Mouse (Mus musculus) neural tube, embryonic 12.5 days (tissue): ENCODE measurements at regions not wholly inside any gene's neighbourhood (a gene's known extent, or its start where the extent isn't known, plus 50 kb on each side); places are given as distances from the start of the nearest gene placed in this dataset.

Source experiments
- ATAC-seq: fragments of 200-750 bp; cut with Nextera tagmentation; 2 replicates; pipeline ENCODE4 v1.8.0; 2017; ENCODE audit warnings: low read depth, mild to moderate bottlenecking, moderate TSS enrichment, moderate library complexity; ENCODE audit not compliant: low FRiP score
- H3K27ac ChIP-seq: fragments of 300-500 bp; sonication (generic); 2 replicates; pipeline ENCODE4 v1.5.1; 2016
- H3K27me3 ChIP-seq: fragments of 300-500 bp; sonication (generic); replicated peaks from 2 replicates; pipeline ENCODE4 v1.6.1; 2016; ENCODE audit warnings: mild to moderate bottlenecking
- H3K36me3 ChIP-seq: fragments of 300-500 bp; sonication (generic); 2 replicates; pipeline ENCODE4 v1.6.1; 2016; ENCODE audit warnings: mild to moderate bottlenecking
- H3K4me1 ChIP-seq: fragments of 300-500 bp; sonication (generic); 2 replicates; pipeline ENCODE4 v1.6.1; 2016
- H3K4me2 ChIP-seq: fragments of 300-500 bp; sonication (generic); replicated peaks from 2 replicates; pipeline ENCODE4 v1.6.1; 2016; ENCODE audit warnings: mild to moderate bottlenecking
- H3K4me3 ChIP-seq: fragments of 300-500 bp; sonication (generic); 2 replicates; pipeline ENCODE4 v1.5.1; 2016
- H3K9ac ChIP-seq: fragments of 300-500 bp; sonication (generic); 2 replicates; pipeline ENCODE4 v1.6.1; 2016; ENCODE audit warnings: mild to moderate bottlenecking
- H3K9me3 ChIP-seq: fragments of 300-500 bp; sonication (generic); 2 replicates; pipeline ENCODE4 v1.6.1; 2016; ENCODE audit warnings: mild to moderate bottlenecking
- WGBS: fragments of 180-500 bp; shearing (Covaris S2); methylation state at CpG from one replicate; pipeline ENCODE4 v1.1.7; 2016; 5-methylcytosine and 5-hydroxymethylcytosine counted together

GRCm38 (mm10) chr2:56083226-56083625 is 647.5 kb downstream of the Kcnj3 start:
- no peaks in the 10 kb centered on the region for H3K36me3 ChIP-seq
- ATAC-seq, result no peak
- no peak overlapping the region for H3K27ac ChIP-seq
- no peak overlapping the region for H3K4me2 ChIP-seq
- H3K4me3 ChIP-seq, result no peak overlapping the region
- H3K9me3 ChIP-seq, result no peaks in the 10 kb centered on the region
- WGBS, result 41% methylated on average over 1 of the region's 1 CpGs
- H3K27me3 ChIP-seq, result no peaks in the 10 kb centered on the region
- H3K9ac ChIP-seq, result no peak overlapping the region
- H3K4me1 ChIP-seq, result no peaks in the 10 kb centered on the region

GRCm38 (mm10) chr2:56109531-56109930 is 673.8 kb downstream of the Kcnj3 start:
- H3K4me3 ChIP-seq, result no peak overlapping the region
- H3K27me3 ChIP-seq, result no peaks in the 10 kb centered on the region
- no peaks in the 10 kb centered on the region for H3K4me1 ChIP-seq
- no peaks in the 10 kb centered on the region for H3K9me3 ChIP-seq
- WGBS, result 63% methylated on average over 3 of the region's 3 CpGs
- H3K9ac ChIP-seq, result no peak overlapping the region
- H3K27ac ChIP-seq, result no peak overlapping the region
- ATAC-seq, result no peak
- H3K36me3 ChIP-seq, result no peaks in the 10 kb centered on the region
- H3K4me2 ChIP-seq, result no peak overlapping the region

- Histone ChIP-seq H3K9ac (no peak overlapping the region), H3K4me1 (no peaks in the 10 kb centered on the region), H3K9me3 (no peaks in the 10 kb centered on the region), H3K27ac (no peak overlapping the region), H3K4me2 (no peak overlapping the region), H3K27me3 (no peaks in the 10 kb centered on the region), H3K4me3 (no peak overlapping the region), H3K36me3 (no peaks in the 10 kb centered on the region)
- WGBS, result 81% methylated on average over 6 of the region's 6 CpGs
- ATAC-seq, result no peak
These were observed 674.2 kb downstream of the Kcnj3 start for GRCm38 (mm10) chr2:56109975-56110374.

DNA sequence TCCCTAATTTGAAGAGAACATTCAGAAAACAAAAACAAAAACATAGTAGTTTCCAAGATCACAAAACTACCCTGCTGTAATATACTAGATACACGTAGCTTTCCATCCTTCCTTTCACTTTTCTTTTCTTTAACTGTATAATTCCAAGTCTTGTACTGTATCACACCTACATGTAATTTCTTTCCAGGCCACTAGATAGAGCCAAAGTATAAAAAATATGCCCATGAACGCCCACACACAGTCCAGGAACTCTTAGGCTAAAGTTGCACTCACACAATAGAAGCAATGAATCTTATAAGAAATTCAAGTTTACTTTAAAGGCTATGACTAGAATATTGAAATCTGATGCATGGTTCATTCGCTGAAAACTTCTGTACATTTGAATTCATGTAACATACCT is 678.7 kb downstream of the Kcnj3 start:
- no peak overlapping the region for H3K4me3 ChIP-seq
- H3K27me3 ChIP-seq, result no peaks in the 10 kb centered on the region
- H3K9me3 ChIP-seq, result no peaks in the 10 kb centered on the region
- no peaks in the 10 kb centered on the region for H3K4me1 ChIP-seq
- no peak overlapping the region for H3K4me2 ChIP-seq
- no peak overlapping the region for H3K27ac ChIP-seq
- 31% methylated on average over 3 of the region's 3 CpGs for WGBS
- ATAC-seq, result peak; percentile 46
- H3K36me3 ChIP-seq, result no peaks in the 10 kb centered on the region
- no peak overlapping the region for H3K9ac ChIP-seq

GRCm38 (mm10) chr2:56119368-56119767 is 683.6 kb downstream of the Kcnj3 start:
- 38% methylated on average over 6 of the region's 6 CpGs for WGBS

DNA sequence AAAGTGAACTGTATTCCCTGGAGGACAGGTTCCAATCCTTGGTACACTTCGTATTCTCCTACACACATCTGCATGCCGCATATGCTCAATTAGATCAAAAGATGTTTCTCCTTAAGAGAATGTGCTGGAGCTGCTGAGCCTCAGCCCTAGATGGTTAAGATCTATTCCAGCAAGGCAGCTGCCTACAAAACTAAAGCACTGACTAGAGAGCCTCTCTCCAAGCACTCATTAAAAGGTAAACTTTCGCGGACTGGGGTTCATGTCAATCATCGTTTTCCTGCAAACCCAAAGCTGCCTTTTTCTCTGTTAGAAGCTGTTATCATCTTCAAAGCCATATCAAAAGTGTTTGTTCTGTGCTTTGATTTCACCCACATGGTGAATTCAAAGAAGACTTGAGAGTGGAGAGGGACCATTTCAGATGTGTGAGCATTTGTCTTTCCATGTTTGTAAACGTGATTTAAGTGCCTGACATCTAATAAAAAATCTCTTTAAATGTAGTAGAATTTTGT is 711.4 kb downstream of the Kcnj3 start:
- H3K36me3 ChIP-seq, result no peaks in the 10 kb centered on the region
- H3K4me2 ChIP-seq, result no peak overlapping the region
- no peak overlapping the region for H3K27ac ChIP-seq
- no peak overlapping the region for H3K9ac ChIP-seq
- ATAC-seq, result no peak
- H3K27me3 ChIP-seq, result no peaks in the 10 kb centered on the region
- H3K4me1 ChIP-seq, result no peaks in the 10 kb centered on the region
- no peaks in the 10 kb centered on the region for H3K9me3 ChIP-seq
- 76% methylated on average over 6 of the region's 6 CpGs for WGBS
- no peak overlapping the region for H3K4me3 ChIP-seq

More at GRCm38 (mm10) chr2:56119368-56119767, 683.6 kb downstream of the Kcnj3 start:
- H3K9me3 ChIP-seq, result no peaks in the 10 kb centered on the region
- H3K4me1 ChIP-seq, result no peaks in the 10 kb centered on the region
- H3K4me2 ChIP-seq, result no peak overlapping the region
- no peaks in the 10 kb centered on the region for H3K36me3 ChIP-seq
- no peak overlapping the region for H3K27ac ChIP-seq
- peak; percentile 25; the same call in 1 of the 2 replicates for ATAC-seq
- no peak overlapping the region for H3K9ac ChIP-seq
- no peaks in the 10 kb centered on the region for H3K27me3 ChIP-seq
- no peak overlapping the region for H3K4me3 ChIP-seq

- H3K27me3 ChIP-seq, result no peaks in the 10 kb centered on the region
- H3K9ac ChIP-seq, result no peak overlapping the region
- no peak overlapping the region for H3K4me3 ChIP-seq
- H3K4me2 ChIP-seq, result no peak overlapping the region
- no peaks in the 10 kb centered on the region for H3K4me1 ChIP-seq
- no peak for ATAC-seq
- WGBS, result 69% methylated on average over 8 of the region's 8 CpGs
- H3K27ac ChIP-seq, result no peak overlapping the region
- no peaks in the 10 kb centered on the region for H3K36me3 ChIP-seq
- no peaks in the 10 kb centered on the region for H3K9me3 ChIP-seq
These were observed 760.7 kb downstream of the Kcnj3 start for GRCm38 (mm10) chr2:56196449-56196848.

GRCm38 (mm10) chr2:56227476-56227875 is 791.7 kb downstream of the Kcnj3 start:
- no peaks in the 10 kb centered on the region for H3K27me3 ChIP-seq
- ATAC-seq, result no peak
- no peaks in the 10 kb centered on the region for H3K36me3 ChIP-seq
- H3K9me3 ChIP-seq, result no peaks in the 10 kb centered on the region
- H3K4me3 ChIP-seq, result no peak overlapping the region
- H3K4me1 ChIP-seq, result no peaks in the 10 kb centered on the region
- no peak overlapping the region for H3K9ac ChIP-seq
- no peak overlapping the region for H3K27ac ChIP-seq
- WGBS, result 84% methylated on average over 7 of the region's 7 CpGs
- H3K4me2 ChIP-seq, result no peak overlapping the region

GRCm38 (mm10) chr2:56233042-56233441 is 797.3 kb downstream of the Kcnj3 start:
- Histone ChIP-seq H3K4me3 (no peak overlapping the region), H3K4me1 (no peaks in the 10 kb centered on the region), H3K36me3 (no peaks in the 10 kb centered on the region), H3K9ac (no peak overlapping the region), H3K27me3 (no peaks in the 10 kb centered on the region), H3K4me2 (no peak overlapping the region), H3K9me3 (no peaks in the 10 kb centered on the region), H3K27ac (no peak overlapping the region)
- WGBS, result 82% methylated on average over 1 of the region's 1 CpGs
- no peak for ATAC-seq

GRCm38 (mm10) chr2:56257044-56257954 is 821.5 kb downstream of the Kcnj3 start:
- Histone ChIP-seq H3K4me2 (no peak overlapping the region), H3K27me3 (no peaks in the 10 kb centered on the region), H3K36me3 (no peaks in the 10 kb centered on the region), H3K4me1 (no peaks in the 10 kb centered on the region), H3K9ac (no peak overlapping the region), H3K9me3 (no peaks in the 10 kb centered on the region), H3K27ac (no peak overlapping the region), H3K4me3 (no peak overlapping the region)
- 0 out of 2 replicates have a peak, but pooled peaks have one; percentile 41 for ATAC-seq
- WGBS, result 63% methylated on average over 10 of the region's 10 CpGs

DNA sequence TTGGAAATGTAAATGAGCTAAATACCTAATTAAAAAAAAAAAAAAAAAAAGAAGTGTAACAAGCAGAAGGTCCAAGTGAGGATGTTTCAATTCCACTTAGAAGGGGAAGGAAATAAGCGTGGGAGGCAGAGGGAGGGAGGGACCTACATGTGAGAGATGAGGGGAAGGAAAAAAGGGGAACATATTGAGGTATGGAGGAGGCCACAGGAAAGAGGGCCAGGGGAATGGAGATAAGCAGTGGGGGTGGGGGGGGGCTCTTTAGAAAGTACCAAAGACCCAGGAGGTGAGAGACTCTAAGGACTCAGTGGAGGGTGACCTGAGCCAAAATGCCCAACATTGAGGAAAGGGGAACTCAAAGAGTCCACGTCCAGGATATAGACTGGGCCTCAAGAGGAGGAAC is 818.9 kb downstream of the Nr4a2 start:
- WGBS, result 92% methylated on average over 2 of the region's 2 CpGs
- no peak overlapping the region for H3K9ac ChIP-seq
- no peaks in the 10 kb centered on the region for H3K36me3 ChIP-seq
- no peak overlapping the region for H3K27ac ChIP-seq
- no peak overlapping the region for H3K4me2 ChIP-seq
- no peaks in the 10 kb centered on the region for H3K27me3 ChIP-seq
- no peaks in the 10 kb centered on the region for H3K4me1 ChIP-seq
- no peaks in the 10 kb centered on the region for H3K9me3 ChIP-seq
- H3K4me3 ChIP-seq, result no peak overlapping the region
- no peak for ATAC-seq

DNA sequence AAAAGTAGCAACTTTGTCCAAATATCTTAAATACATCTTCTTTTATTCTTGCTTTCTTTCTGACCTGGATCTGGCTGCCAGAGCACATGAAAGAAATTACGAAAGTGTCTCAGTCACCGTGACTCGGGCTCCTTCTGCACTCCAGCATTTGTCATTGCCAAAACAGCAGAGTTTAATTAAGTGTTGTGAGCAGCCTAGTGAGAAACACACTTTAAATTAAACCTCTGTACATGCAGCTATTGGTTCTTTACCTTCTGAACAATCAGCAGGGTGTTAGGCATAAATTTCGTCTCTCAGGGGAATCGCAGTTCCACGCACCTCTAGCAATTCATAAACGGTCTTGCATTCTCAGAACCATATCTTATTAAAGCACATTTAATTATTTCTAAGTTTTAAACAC is 802.1 kb downstream of the Nr4a2 start:
- Histone ChIP-seq H3K4me1 (no peaks in the 10 kb centered on the region), H3K4me2 (no peak overlapping the region), H3K9me3 (no peaks in the 10 kb centered on the region), H3K27ac (no peak overlapping the region), H3K9ac (no peak overlapping the region), H3K36me3 (no peaks in the 10 kb centered on the region), H3K4me3 (no peak overlapping the region), H3K27me3 (no peaks in the 10 kb centered on the region)
- 41% methylated on average over 7 of the region's 7 CpGs for WGBS
- no peak; the same call in 1 of the 2 replicates for ATAC-seq

DNA sequence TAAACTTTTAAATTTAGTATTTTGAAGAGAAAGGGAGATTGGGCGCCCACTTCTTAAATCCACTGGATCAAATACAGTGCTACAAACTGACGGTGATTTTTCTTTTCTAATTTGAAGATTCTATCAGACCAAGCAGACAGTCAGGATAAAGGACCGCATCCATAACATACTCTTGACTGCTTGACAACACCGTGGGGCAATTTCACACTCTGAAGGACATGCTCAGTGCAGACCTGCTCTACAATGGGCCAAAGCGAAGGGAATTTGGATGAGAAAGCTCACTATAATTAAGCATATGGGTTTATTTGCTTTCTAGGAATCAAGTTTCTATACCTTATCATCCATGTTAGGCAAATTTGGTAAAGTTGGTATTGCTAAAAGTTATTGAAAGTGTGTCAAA is 801.3 kb downstream of the Nr4a2 start:
- no peaks in the 10 kb centered on the region for H3K36me3 ChIP-seq
- 66% methylated on average over 5 of the region's 5 CpGs for WGBS
- no peak overlapping the region for H3K4me3 ChIP-seq
- H3K9ac ChIP-seq, result no peak overlapping the region
- H3K27me3 ChIP-seq, result no peaks in the 10 kb centered on the region
- H3K9me3 ChIP-seq, result no peaks in the 10 kb centered on the region
- no peak overlapping the region for H3K27ac ChIP-seq
- H3K4me1 ChIP-seq, result no peaks in the 10 kb centered on the region
- no peak overlapping the region for H3K4me2 ChIP-seq
- ATAC-seq, result no peak
